Mouse (Mus musculus) erythroblast, embryonic 14.5 days (primary cell): ENCODE measurements around the gene Sycp2.

Experiments used
- GATA1 ChIP-seq: IDR thresholded peaks from 2 replicates; pipeline ENCODE4 v1.6.1; 2012; ENCODE audit warnings: low read length, inconsistent platforms, mixed read lengths
- TAL1 ChIP-seq: IDR thresholded peaks from 3 replicates; pipeline ENCODE4 v1.6.1; 2012; ENCODE audit warnings: low read length, inconsistent platforms, mixed read lengths

DNA sequence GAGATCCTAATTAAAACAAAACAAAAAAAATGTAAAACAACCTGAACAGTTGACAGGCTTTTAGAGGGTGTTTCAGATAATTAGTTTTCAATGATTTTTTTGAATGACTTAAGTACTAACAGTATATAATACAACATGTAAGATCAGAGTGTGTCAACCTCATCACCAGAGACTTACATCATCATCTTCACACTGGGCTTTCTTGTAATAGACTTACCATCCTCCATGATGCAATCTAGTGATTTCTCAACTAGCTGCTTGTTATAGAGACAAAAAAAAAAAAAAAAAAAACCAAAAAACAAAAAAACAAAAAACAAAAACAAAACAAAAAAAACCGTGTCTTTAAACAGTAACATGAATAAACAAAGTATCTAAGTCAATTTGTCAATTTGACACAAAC is 1.5 kb upstream of the Sycp2 start:
- TF ChIP-seq GATA1: no peak
- no peak for TF ChIP-seq TAL1
